Mouse (Mus musculus) liver, adult 2 months (tissue): ENCODE results near the gene Ambra1. TPM values are rescaled to one million over a fixed set of nuclear protein-coding genes. Genes with fewer than 3 reads are reported as not detected.

Experiments
- DNase-seq: peaks from one replicate; pipeline ENCODE4 v3.0.0-alpha.2; 2011; ENCODE audit warnings: low read depth, low spot score; ENCODE audit errors: extremely low read depth
- H3K27ac ChIP-seq: fragments of 200-500 bp; replicated peaks from 2 replicates; pipeline ENCODE4 v1.5.1; 2012; ENCODE audit warnings: low read depth, mild to moderate bottlenecking, control low read depth, inconsistent platforms, low read length; ENCODE audit not compliant: insufficient read depth
- H3K27me3 ChIP-seq: fragments of 200-500 bp; 2 replicates; pipeline ENCODE4 v1.6.1; 2012; ENCODE audit warnings: mild to moderate bottlenecking, moderate library complexity, low read length, inconsistent platforms; ENCODE audit not compliant: control insufficient read depth, insufficient read depth
- H3K36me3 ChIP-seq: fragments of 200-500 bp; 2 replicates; pipeline ENCODE4 v1.6.1; 2012; ENCODE audit warnings: low read length, inconsistent platforms; ENCODE audit not compliant: control insufficient read depth, insufficient read depth
- H3K4me1 ChIP-seq: fragments of 200-500 bp; 2 replicates; pipeline ENCODE4 v1.6.1; 2011; ENCODE audit warnings: low read length; ENCODE audit not compliant: control insufficient read depth, insufficient read depth
- H3K4me3 ChIP-seq: fragments of 200-500 bp; 2 replicates; pipeline ENCODE4 v1.5.1; 2011; ENCODE audit warnings: low read depth, mild to moderate bottlenecking, control low read depth, low read length, moderate library complexity; ENCODE audit not compliant: insufficient read depth
- H3K79me2 ChIP-seq: fragments of 200-500 bp; 2 replicates; pipeline ENCODE4 v1.6.1; 2012; ENCODE audit warnings: inconsistent platforms, mild to moderate bottlenecking, low read length, moderate library complexity; ENCODE audit not compliant: control insufficient read depth, insufficient read depth
- H3K9ac ChIP-seq: fragments of 200-500 bp; 2 replicates; pipeline ENCODE4 v1.6.1; 2012; ENCODE audit warnings: low read depth, mild to moderate bottlenecking, control low read depth, inconsistent platforms, low read length
- CTCF ChIP-seq: fragments of 200-500 bp; IDR thresholded peaks from 2 replicates; pipeline ENCODE4 v1.5.1; 2011; ENCODE audit warnings: low read depth, low read length, control low read depth
- POLR2A ChIP-seq: fragments of 200-500 bp; IDR thresholded peaks from 2 replicates; pipeline ENCODE4 v1.6.1; 2011; ENCODE audit warnings: low read length, control low read depth; ENCODE audit not compliant: insufficient read depth; ENCODE audit errors: extremely low read depth
- WGBS: fragments of 180-500 bp; shearing (Covaris S2); methylation state at CpG from one replicate; pipeline ENCODE4 v1.1.7; 2018; 5-methylcytosine and 5-hydroxymethylcytosine counted together
- polyA plus RNA-seq: library from polyadenylated mRNA; depleted of rRNA; stranded (reverse); fragments of >200 nt; gene quantifications from 2 replicates; pipeline ENCODE4 v1.2.3, GENCODE M21; 2012
- total RNA-seq: library from RNA; depleted of rRNA; stranded (reverse); fragments of >200 nt; gene quantifications from 2 replicates; pipeline ENCODE4 v1.2.3, GENCODE M21; 2014

Gene Ambra1
- total and polyA plus RNA-seq, 2 experiments, result 11.0 to 12.4 TPM

DNA sequence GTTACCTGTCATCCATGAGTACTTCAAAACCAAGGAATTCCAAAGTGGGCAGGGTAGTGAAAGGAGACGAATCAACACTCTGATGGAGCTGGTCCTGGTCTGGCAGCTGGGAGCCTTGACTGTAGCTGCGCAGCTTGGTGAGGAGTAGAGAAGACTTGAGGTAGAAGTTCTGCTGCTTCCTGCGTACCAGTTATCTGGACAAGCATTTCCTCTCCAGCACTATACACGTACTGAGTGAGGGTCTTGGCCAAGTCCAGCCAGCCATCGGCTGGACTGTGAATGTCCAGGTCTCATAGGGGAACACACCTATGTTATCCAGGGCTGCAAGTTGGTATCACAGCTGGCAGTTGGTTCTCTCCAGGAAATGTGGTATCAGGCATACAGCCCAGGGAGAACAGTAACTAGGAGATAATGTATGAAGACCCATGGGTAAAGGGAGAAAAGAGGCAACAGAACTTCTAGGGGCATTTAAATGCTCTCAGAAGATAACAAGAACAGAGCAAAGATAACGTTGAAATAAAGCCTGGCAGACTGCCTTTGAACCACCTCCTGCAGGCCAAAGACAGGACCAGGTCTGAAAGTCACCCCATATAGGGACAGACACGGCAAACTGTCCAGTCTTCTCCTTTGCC lies 186.5 kb downstream of the Ambra1 start:
- no peaks in the 10 kb centered on the region for H3K4me1 ChIP-seq
- no peak overlapping the region for H3K9ac ChIP-seq
- H3K36me3 ChIP-seq, result peaks cover 30% of the 10 kb centered on the region
- TF ChIP-seq POLR2A (no peak), CTCF (no peak)
- no peaks in the 10 kb centered on the region for H3K79me2 ChIP-seq
- no peak overlapping the region for H3K4me3 ChIP-seq
- no peak for DNase-seq
- 87% methylated on average over 7 of the region's 7 CpGs for WGBS
- H3K27me3 ChIP-seq, result no peaks in the 10 kb centered on the region
- no peak overlapping the region for H3K27ac ChIP-seq

DNA sequence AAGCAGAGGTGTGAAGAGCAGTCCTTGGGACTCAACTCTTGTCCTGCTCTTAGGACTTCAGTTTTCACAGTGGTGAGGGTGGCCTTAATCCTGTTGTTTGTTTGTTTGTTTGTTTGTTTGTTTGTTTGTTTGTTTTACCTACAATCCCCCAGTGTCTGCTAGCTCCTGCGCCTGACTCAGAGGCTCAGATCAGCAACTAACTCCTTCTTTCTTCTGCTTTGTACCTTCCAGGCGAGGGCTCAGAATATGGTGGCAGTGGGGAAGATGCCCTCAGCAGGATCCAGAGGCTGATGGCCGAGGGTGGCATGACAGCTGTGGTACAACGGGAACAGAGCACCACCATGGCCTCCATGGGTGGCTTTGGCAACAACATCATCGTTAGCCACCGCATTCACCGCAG lies 187.2 kb downstream of the Ambra1 start:
- Histone ChIP-seq H3K79me2 (no peaks in the 10 kb centered on the region), H3K4me1 (no peaks in the 10 kb centered on the region), H3K4me3 (no peak overlapping the region), H3K27me3 (peaks cover 4% of the 10 kb centered on the region), H3K36me3 (peaks cover 24% of the 10 kb centered on the region), H3K27ac (no peak overlapping the region), H3K9ac (no peak overlapping the region)
- no peak for DNase-seq
- WGBS, result 92% methylated on average over 7 of the region's 7 CpGs
- no peak for TF ChIP-seq POLR2A
- no peak for TF ChIP-seq CTCF

DNA sequence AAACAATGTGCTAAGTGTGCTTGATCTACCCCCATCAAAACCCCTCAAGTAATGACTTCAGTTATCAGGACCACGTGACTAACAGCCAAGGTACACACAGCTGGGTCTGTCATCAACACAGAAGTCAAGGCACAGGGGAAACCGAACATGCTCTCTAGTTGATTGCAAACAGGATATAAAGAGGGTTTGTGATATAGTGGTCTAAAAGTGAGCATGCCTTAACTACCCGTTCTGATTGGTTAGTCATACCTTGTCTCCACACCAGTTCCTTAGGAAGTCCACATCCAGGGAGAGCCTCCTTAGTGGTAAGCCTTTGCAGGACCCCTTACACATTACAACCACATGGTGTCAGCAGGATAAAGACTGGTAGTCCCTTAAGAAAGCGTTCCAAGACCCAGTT lies 190.2 kb downstream of the Ambra1 start:
- H3K9ac ChIP-seq, result no peak overlapping the region
- no peaks in the 10 kb centered on the region for H3K79me2 ChIP-seq
- no peak for TF ChIP-seq CTCF
- no peak for TF ChIP-seq POLR2A
- 66% methylated on average over 4 of the region's 4 CpGs for WGBS
- peaks cover 5% of the 10 kb centered on the region for H3K4me1 ChIP-seq
- H3K4me3 ChIP-seq, result no peak overlapping the region
- no peak overlapping the region for H3K27ac ChIP-seq
- peaks cover 21% of the 10 kb centered on the region for H3K27me3 ChIP-seq
- DNase-seq, result no peak
- peaks cover 2% of the 10 kb centered on the region; the same call in 1 of the 2 replicates for H3K36me3 ChIP-seq

DNA sequence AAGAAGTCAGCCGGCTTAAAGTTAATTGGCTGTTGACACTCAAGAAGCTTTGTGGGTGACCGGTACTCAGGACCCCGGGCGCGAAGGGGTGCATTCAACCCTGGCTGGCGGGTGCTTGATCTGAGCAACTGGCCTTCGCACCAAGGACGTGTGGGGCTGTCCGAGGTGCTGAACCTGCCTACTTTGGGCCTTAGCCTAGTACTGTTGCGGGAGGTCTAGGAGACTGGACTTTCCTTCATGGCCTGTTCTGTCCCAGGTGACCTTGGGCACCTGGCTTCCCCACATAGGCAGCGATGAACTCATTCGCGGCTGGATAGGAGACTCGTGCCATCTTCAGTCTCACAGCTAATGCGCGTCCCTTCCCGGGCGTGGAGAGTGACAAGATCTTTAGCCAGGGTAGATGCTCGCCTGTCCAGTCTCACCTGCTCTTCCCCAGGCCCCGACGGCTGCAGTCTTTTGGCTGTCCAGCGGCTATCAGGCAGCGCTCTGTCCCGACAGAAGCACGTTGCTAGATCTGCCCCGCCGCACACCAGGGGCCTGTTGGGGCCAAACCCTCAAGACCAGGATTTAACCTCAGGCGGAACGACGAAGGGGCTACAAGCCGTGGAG lies 191.4 kb downstream of the Ambra1 start:
- DNase-seq, result peak; percentile 39
- Histone ChIP-seq H3K4me1 (peaks cover 5% of the 10 kb centered on the region), H3K27ac (no peak overlapping the region), H3K9ac (no peak overlapping the region), H3K79me2 (no peaks in the 10 kb centered on the region), H3K4me3 (peak overlapping the region; percentile 39; the same call in 1 of the 2 replicates), H3K36me3 (no peaks in the 10 kb centered on the region; the same call in 1 of the 2 replicates), H3K27me3 (peaks cover 21% of the 10 kb centered on the region)
- no peak for TF ChIP-seq POLR2A
- TF ChIP-seq CTCF, result no peak
- WGBS, result 6% methylated on average over 31 of the region's 31 CpGs

DNA sequence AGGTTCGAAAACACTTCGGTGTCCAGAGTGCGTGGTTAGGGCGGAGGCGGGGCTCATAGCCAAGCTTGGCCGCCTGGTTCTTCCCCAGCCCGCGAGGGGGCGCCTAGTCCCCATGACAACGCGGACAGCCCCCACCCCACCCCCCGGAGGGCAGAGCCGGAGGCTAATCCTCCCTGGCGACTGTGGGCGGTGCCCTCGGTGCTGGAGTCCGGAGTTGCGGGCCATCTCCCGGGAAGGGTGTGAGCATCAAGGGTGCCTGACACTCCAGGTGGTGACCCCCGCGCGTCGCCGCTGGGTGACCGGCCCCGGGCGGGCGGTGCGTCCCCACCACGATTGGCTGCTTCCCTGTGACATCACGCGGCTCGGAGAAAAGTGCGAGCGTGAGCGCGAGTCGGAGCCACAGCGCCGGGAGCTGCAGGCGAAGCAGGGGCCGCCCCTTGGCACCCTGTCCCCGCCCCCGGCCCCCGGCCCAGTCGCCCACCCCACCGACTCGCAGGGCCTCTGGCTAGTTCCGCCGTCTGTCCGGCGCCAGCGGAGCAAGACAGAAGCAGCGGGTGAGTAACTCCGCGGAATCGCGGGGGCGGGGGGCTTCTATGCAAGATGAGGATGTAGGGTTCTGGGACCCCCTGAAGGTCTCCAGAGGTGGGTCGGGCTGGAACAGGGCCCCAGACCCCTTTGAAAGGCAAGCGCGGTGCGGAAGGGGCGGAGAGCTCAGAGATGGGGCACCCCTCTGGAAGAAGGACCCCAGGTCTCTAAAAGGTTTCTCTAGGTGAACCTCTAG lies 192.0 kb downstream of the Ambra1 start:
- WGBS, result 2% methylated on average over 63 of the region's 64 CpGs
- TF ChIP-seq CTCF (peak; percentile 34; the same call in 1 of the 2 replicates), POLR2A (no peak)

More for the DNA sequence above, 192.0 kb downstream of the Ambra1 start:
- Histone ChIP-seq H3K27me3 (peaks cover 21% of the 10 kb centered on the region), H3K79me2 (no peaks in the 10 kb centered on the region), H3K9ac (no peak overlapping the region), H3K36me3 (no peaks in the 10 kb centered on the region), H3K4me3 (peak overlapping the region; percentile 39; the same call in 1 of the 2 replicates), H3K27ac (no peak overlapping the region), H3K4me1 (peaks cover 5% of the 10 kb centered on the region)
- no peak for DNase-seq
